Mouse (Mus musculus) neural tube, embryonic 13.5 days (tissue): ENCODE measurements around the gene Acsl1. TPM values are rescaled to one million over a fixed set of nuclear protein-coding genes. Genes with fewer than 3 reads are reported as not detected.

Source experiments
- ATAC-seq: fragments of 200-750 bp; cut with Nextera tagmentation; 2 replicates; pipeline ENCODE4 v1.8.0; 2017; ENCODE audit warnings: low read depth, mild to moderate bottlenecking, moderate TSS enrichment, moderate library complexity
- H3K27ac ChIP-seq: fragments of 300-500 bp; sonication (generic); replicated peaks from 2 replicates; pipeline ENCODE4 v1.5.1; 2015; ENCODE audit warnings: moderate library complexity, mild to moderate bottlenecking, inconsistent platforms
- H3K27me3 ChIP-seq: fragments of 300-500 bp; sonication (generic); 2 replicates; pipeline ENCODE4 v1.6.1; 2015; ENCODE audit warnings: mild to moderate bottlenecking, inconsistent platforms
- H3K36me3 ChIP-seq: fragments of 300-500 bp; sonication (generic); 2 replicates; pipeline ENCODE4 v1.6.1; 2015; ENCODE audit warnings: mild to moderate bottlenecking, inconsistent platforms
- H3K4me1 ChIP-seq: fragments of 300-500 bp; sonication (generic); replicated peaks from 2 replicates; pipeline ENCODE4 v1.6.1; 2015; ENCODE audit warnings: inconsistent platforms
- H3K4me2 ChIP-seq: fragments of 300-500 bp; sonication (generic); 2 replicates; pipeline ENCODE4 v1.6.1; 2015; ENCODE audit warnings: inconsistent platforms, mild to moderate bottlenecking, moderate library complexity
- H3K4me3 ChIP-seq: fragments of 300-500 bp; sonication (generic); 2 replicates; pipeline ENCODE4 v1.5.1; 2015; ENCODE audit warnings: mild to moderate bottlenecking, inconsistent platforms
- H3K9ac ChIP-seq: fragments of 300-500 bp; sonication (generic); 2 replicates; pipeline ENCODE4 v1.6.1; 2015; ENCODE audit warnings: moderate library complexity, mild to moderate bottlenecking, inconsistent platforms
- H3K9me3 ChIP-seq: fragments of 300-500 bp; sonication (generic); 2 replicates; pipeline ENCODE4 v1.6.1; 2016; ENCODE audit warnings: inconsistent platforms
- WGBS: fragments of 180-500 bp; shearing (Covaris S2); methylation state at CpG from one replicate; pipeline ENCODE4 v1.1.7; 2015; 5-methylcytosine and 5-hydroxymethylcytosine counted together
- polyA plus RNA-seq: library from polyadenylated mRNA; unstranded; fragments of >200 nt; fragmentation: Nextera tagmentation; extraction: Ambion mirVana; gene quantifications from 2 replicates; pipeline ENCODE4 v1.2.1, GENCODE M21; 2015

Acsl1 gene
- polyA plus RNA-seq, 1 experiment from 2014 or later = 13.2 TPM

GRCm38 (mm10) chr8:46478783-46479182 lies 7.9 kb downstream of the Acsl1 start:
- 90% methylated on average over 10 of the region's 10 CpGs for WGBS
- H3K9me3 ChIP-seq = no peaks in the 10 kb centered on the region
- ATAC-seq = no peak
- no peak overlapping the region for H3K4me3 ChIP-seq
- no peak overlapping the region for H3K27ac ChIP-seq
- H3K4me2 ChIP-seq = no peak overlapping the region
- H3K27me3 ChIP-seq = no peaks in the 10 kb centered on the region
- no peaks in the 10 kb centered on the region for H3K36me3 ChIP-seq
- no peak overlapping the region for H3K9ac ChIP-seq
- peaks cover 9% of the 10 kb centered on the region for H3K4me1 ChIP-seq

- WGBS = 66% methylated on average over 7 of the region's 7 CpGs
- Histone ChIP-seq H3K36me3 (no peaks in the 10 kb centered on the region), H3K4me2 (no peak overlapping the region), H3K4me3 (no peak overlapping the region), H3K27ac (no peak overlapping the region), H3K9ac (no peak overlapping the region), H3K9me3 (no peaks in the 10 kb centered on the region), H3K4me1 (peaks cover 9% of the 10 kb centered on the region), H3K27me3 (no peaks in the 10 kb centered on the region)
- ATAC-seq = no peak
Observed at GRCm38 (mm10) chr8:46479794-46480532, 9.1 kb downstream of the Acsl1 start.

GRCm38 (mm10) chr8:46480533-46480900 lies 9.7 kb downstream of the Acsl1 start:
- H3K27ac ChIP-seq = no peak overlapping the region
- no peak overlapping the region for H3K4me3 ChIP-seq
- peaks cover 9% of the 10 kb centered on the region for H3K4me1 ChIP-seq
- no peak overlapping the region for H3K4me2 ChIP-seq
- H3K9me3 ChIP-seq = no peaks in the 10 kb centered on the region
- H3K27me3 ChIP-seq = no peaks in the 10 kb centered on the region
- H3K36me3 ChIP-seq = no peaks in the 10 kb centered on the region
- ATAC-seq = no peak
- 46% methylated on average over 6 of the region's 6 CpGs for WGBS
- H3K9ac ChIP-seq = no peak overlapping the region

- Histone ChIP-seq H3K9ac (no peak overlapping the region), H3K4me2 (no peak overlapping the region), H3K27me3 (no peaks in the 10 kb centered on the region), H3K4me3 (no peak overlapping the region), H3K4me1 (peaks cover 12% of the 10 kb centered on the region), H3K27ac (no peak overlapping the region), H3K9me3 (no peaks in the 10 kb centered on the region), H3K36me3 (no peaks in the 10 kb centered on the region)
- ATAC-seq = no peak
- 89% methylated on average over 4 of the region's 4 CpGs for WGBS
Observed at GRCm38 (mm10) chr8:46482771-46483170, 11.9 kb downstream of the Acsl1 start.

GRCm38 (mm10) chr8:46483247-46483646 lies 12.4 kb downstream of the Acsl1 start:
- Histone ChIP-seq H3K36me3 (no peaks in the 10 kb centered on the region), H3K9ac (no peak overlapping the region), H3K9me3 (no peaks in the 10 kb centered on the region), H3K4me3 (no peak overlapping the region), H3K27me3 (no peaks in the 10 kb centered on the region), H3K4me1 (peaks cover 17% of the 10 kb centered on the region), H3K27ac (no peak overlapping the region), H3K4me2 (no peak overlapping the region)
- no peak for ATAC-seq
- whole genome bisulfite sequencing = 85% methylated on average over 4 of the region's 4 CpGs

GRCm38 (mm10) chr8:46484077-46484476 lies 13.2 kb downstream of the Acsl1 start:
- Histone ChIP-seq H3K27ac (no peak overlapping the region), H3K36me3 (no peaks in the 10 kb centered on the region), H3K4me3 (no peak overlapping the region), H3K27me3 (no peaks in the 10 kb centered on the region), H3K9ac (no peak overlapping the region), H3K4me1 (peaks cover 19% of the 10 kb centered on the region), H3K4me2 (no peak overlapping the region), H3K9me3 (no peaks in the 10 kb centered on the region)
- 41% methylated on average over 4 of the region's 4 CpGs for WGBS
- ATAC-seq = no peak

- Histone ChIP-seq H3K36me3 (no peaks in the 10 kb centered on the region), H3K4me2 (no peak overlapping the region)
Observed at GRCm38 (mm10) chr8:46484931-46485463, 14.2 kb downstream of the Acsl1 start.

GRCm38 (mm10) chr8:46488085-46488561 lies 17.3 kb downstream of the Acsl1 start:
- Histone ChIP-seq H3K27me3 (no peaks in the 10 kb centered on the region), H3K27ac (no peak overlapping the region), H3K36me3 (no peaks in the 10 kb centered on the region), H3K4me1 (peaks cover 11% of the 10 kb centered on the region), H3K9ac (no peak overlapping the region), H3K4me3 (no peak overlapping the region), H3K4me2 (no peak overlapping the region), H3K9me3 (no peaks in the 10 kb centered on the region)
- ATAC-seq = no peak; the same call in 1 of the 2 replicates
- 39% methylated on average over 7 of the region's 7 CpGs for WGBS

More at GRCm38 (mm10) chr8:46484931-46485463, 14.2 kb downstream of the Acsl1 start:
- Histone ChIP-seq H3K27me3 (no peaks in the 10 kb centered on the region), H3K27ac (no peak overlapping the region), H3K4me3 (no peak overlapping the region), H3K4me1 (peaks cover 17% of the 10 kb centered on the region), H3K9ac (no peak overlapping the region), H3K9me3 (no peaks in the 10 kb centered on the region)
- 91% methylated on average over 8 of the region's 8 CpGs for WGBS
- ATAC-seq = no peak

- no peak for ATAC-seq
- Histone ChIP-seq H3K27me3 (no peaks in the 10 kb centered on the region), H3K4me1 (peaks cover 11% of the 10 kb centered on the region), H3K4me3 (no peak overlapping the region), H3K36me3 (no peaks in the 10 kb centered on the region), H3K9me3 (no peaks in the 10 kb centered on the region), H3K9ac (no peak overlapping the region), H3K27ac (no peak overlapping the region), H3K4me2 (no peak overlapping the region)
- WGBS = 90% methylated on average over 1 of the region's 1 CpGs
Observed at GRCm38 (mm10) chr8:46489196-46489595, 18.4 kb downstream of the Acsl1 start.

- WGBS = 92% methylated on average over 8 of the region's 8 CpGs
- Histone ChIP-seq H3K36me3 (no peaks in the 10 kb centered on the region), H3K4me2 (no peak overlapping the region), H3K27ac (no peak overlapping the region), H3K27me3 (no peaks in the 10 kb centered on the region), H3K4me3 (no peak overlapping the region), H3K9ac (no peak overlapping the region), H3K9me3 (no peaks in the 10 kb centered on the region), H3K4me1 (peaks cover 11% of the 10 kb centered on the region)
- no peak for ATAC-seq
Observed at GRCm38 (mm10) chr8:46490250-46490649, 19.4 kb downstream of the Acsl1 start.

GRCm38 (mm10) chr8:46490821-46491220 lies 20.0 kb downstream of the Acsl1 start:
- Histone ChIP-seq H3K4me2 (no peak overlapping the region), H3K9ac (no peak overlapping the region), H3K4me3 (no peak overlapping the region), H3K4me1 (peaks cover 11% of the 10 kb centered on the region), H3K27ac (no peak overlapping the region), H3K27me3 (no peaks in the 10 kb centered on the region), H3K9me3 (no peaks in the 10 kb centered on the region), H3K36me3 (no peaks in the 10 kb centered on the region)
- no peak for ATAC-seq
- 83% methylated on average over 6 of the region's 6 CpGs for WGBS

GRCm38 (mm10) chr8:46493495-46494170 lies 22.8 kb downstream of the Acsl1 start:
- H3K4me1 ChIP-seq = no peaks in the 10 kb centered on the region; the same call in 1 of the 2 replicates

More at GRCm38 (mm10) chr8:46493495-46494170, 22.8 kb downstream of the Acsl1 start:
- no peak overlapping the region for H3K9ac ChIP-seq
- H3K4me3 ChIP-seq = no peak overlapping the region
- ATAC-seq = no peak
- H3K4me2 ChIP-seq = no peak overlapping the region
- H3K36me3 ChIP-seq = no peaks in the 10 kb centered on the region
- 84% methylated on average over 11 of the region's 11 CpGs for WGBS
- no peak overlapping the region for H3K27ac ChIP-seq
- no peaks in the 10 kb centered on the region for H3K9me3 ChIP-seq
- no peaks in the 10 kb centered on the region for H3K27me3 ChIP-seq
